Mouse (Mus musculus) neural tube, embryonic 14.5 days (tissue): ENCODE data around the gene Myo5a. TPM values are rescaled to one million over a fixed set of nuclear protein-coding genes. Genes with fewer than 3 reads are reported as not detected.

Experiments
- ATAC-seq: fragments of 200-750 bp; cut with Nextera tagmentation; 2 replicates; pipeline ENCODE4 v1.8.0; 2017; ENCODE audit warnings: low read depth, mild to moderate bottlenecking, moderate TSS enrichment, moderate library complexity
- H3K27ac ChIP-seq: fragments of 300-500 bp; sonication (generic); 2 replicates; pipeline ENCODE4 v1.5.1; 2014; ENCODE audit warnings: low read depth, mild to moderate bottlenecking, control low read depth, low read length, moderate library complexity, mixed read lengths
- H3K27me3 ChIP-seq: fragments of 300-500 bp; sonication (generic); 2 replicates; pipeline ENCODE4 v1.6.1; 2014; ENCODE audit warnings: low read length; ENCODE audit not compliant: control insufficient read depth, insufficient read depth
- H3K36me3 ChIP-seq: fragments of 300-500 bp; sonication (generic); 2 replicates; pipeline ENCODE4 v1.6.1; 2014; ENCODE audit warnings: low read length, mixed read lengths; ENCODE audit not compliant: control insufficient read depth, insufficient read depth
- H3K4me1 ChIP-seq: fragments of 300-500 bp; sonication (generic); 2 replicates; pipeline ENCODE4 v1.6.1; 2014; ENCODE audit warnings: low read length; ENCODE audit not compliant: control insufficient read depth, insufficient read depth
- H3K4me2 ChIP-seq: fragments of 300-500 bp; sonication (generic); 2 replicates; pipeline ENCODE4 v1.6.1; 2014; ENCODE audit warnings: mild to moderate bottlenecking, low read depth, low read length, control low read depth
- H3K4me3 ChIP-seq: fragments of 300-500 bp; sonication (generic); 2 replicates; pipeline ENCODE4 v1.5.1; 2014; ENCODE audit warnings: low read depth, low read length, control low read depth, mixed read lengths
- H3K9ac ChIP-seq: fragments of 300-500 bp; sonication (generic); replicated peaks from 2 replicates; pipeline ENCODE4 v1.6.1; 2014; ENCODE audit warnings: low read depth, mild to moderate bottlenecking, control low read depth, low read length, mixed read lengths
- H3K9me3 ChIP-seq: fragments of 300-500 bp; sonication (generic); 2 replicates; pipeline ENCODE4 v1.6.1; 2016; ENCODE audit warnings: low read length; ENCODE audit not compliant: control insufficient read depth
- WGBS: fragments of 180-500 bp; shearing (Covaris S2); extraction: QIAGEN DNeasy Blood & Tissue Kit; methylation state at CpG from one replicate; pipeline ENCODE4 v1.1.7; 2014; 5-methylcytosine and 5-hydroxymethylcytosine counted together
- polyA plus RNA-seq: library from polyadenylated mRNA; unstranded; fragments of >200 nt; fragmentation: Nextera tagmentation; extraction: Ambion mirVana; gene quantifications from 2 replicates; pipeline ENCODE4 v1.2.1, GENCODE M21; 2014

The Myo5a gene
- polyA plus RNA-seq, 1 experiment from 2014 or later, result 60.0 TPM

DNA sequence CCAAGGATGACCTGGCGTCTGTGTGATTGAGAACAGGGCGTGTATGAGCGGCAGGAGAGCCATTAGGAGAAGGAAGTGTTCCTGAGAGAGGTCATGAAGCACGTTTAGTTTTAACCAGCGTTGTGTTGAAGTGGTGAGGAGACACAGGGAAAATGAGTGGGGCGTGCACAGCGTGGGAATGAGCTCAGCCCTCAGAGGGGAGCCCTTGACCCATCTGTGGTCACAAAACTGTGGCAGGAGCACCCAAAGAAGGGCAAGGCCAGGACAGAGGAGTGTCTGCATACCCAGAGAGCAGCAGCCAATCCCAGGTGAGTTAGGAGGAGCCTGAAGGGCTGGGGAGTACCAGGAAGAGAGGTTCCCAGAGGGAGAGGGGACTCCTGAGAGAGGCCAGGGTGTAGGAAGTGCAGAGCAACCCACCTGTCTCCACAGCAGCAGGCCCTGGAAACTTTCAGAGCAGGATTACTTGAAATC is 163.5 kb downstream of the Myo5a start:
- Histone ChIP-seq H3K27me3 (0 out of 2 replicates have a peak, but pooled peaks cover 8% of the 10 kb centered on the region), H3K9me3 (no peaks in the 10 kb centered on the region)
- WGBS, result 30% methylated on average over 7 of the region's 7 CpGs

DNA sequence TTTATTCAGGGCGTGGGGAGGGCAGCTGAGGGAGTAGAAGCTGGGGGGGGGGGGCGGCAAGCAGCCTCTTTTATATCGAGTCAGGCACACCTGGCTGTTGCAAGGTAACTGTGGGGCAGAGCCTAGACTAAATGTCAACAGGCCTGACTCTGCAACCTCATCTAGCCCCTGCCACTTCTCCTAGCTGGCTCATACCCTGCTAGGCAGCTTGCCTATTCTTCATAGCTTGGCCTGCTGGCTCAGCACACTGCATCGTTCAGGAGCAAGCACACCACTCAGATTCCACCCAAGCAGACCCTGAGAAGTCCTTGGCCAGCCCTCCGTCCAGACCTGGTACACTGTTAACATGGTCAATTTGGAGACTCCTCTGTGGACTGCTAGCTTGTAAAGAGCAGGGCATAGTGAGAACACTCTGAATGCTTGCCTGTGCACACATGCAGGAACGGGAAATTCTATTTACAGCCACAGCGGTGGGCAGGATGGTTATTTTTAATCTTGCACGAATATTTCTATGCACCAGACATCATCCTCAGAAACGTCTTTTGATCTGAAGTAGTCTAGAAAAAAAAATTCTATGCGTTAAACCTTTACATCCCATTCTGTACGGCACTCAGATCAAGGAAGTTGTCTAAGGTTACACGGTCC is 164.3 kb downstream of the Myo5a start:
- Histone ChIP-seq H3K4me3 (no peak overlapping the region), H3K36me3 (no peaks in the 10 kb centered on the region), H3K27me3 (0 out of 2 replicates have a peak, but pooled peaks cover 8% of the 10 kb centered on the region), H3K27ac (no peak overlapping the region), H3K9me3 (no peaks in the 10 kb centered on the region), H3K4me1 (peaks cover 6% of the 10 kb centered on the region), H3K4me2 (no peak overlapping the region), H3K9ac (no peak overlapping the region)
- 81% methylated on average over 12 of the region's 12 CpGs for WGBS
- ATAC-seq, result no peak

More for the DNA sequence above, 163.5 kb downstream of the Myo5a start:
- Histone ChIP-seq H3K4me2 (no peak overlapping the region), H3K36me3 (no peaks in the 10 kb centered on the region), H3K27ac (no peak overlapping the region), H3K4me1 (peaks cover 6% of the 10 kb centered on the region), H3K4me3 (no peak overlapping the region), H3K9ac (no peak overlapping the region)
- no peak for ATAC-seq

DNA sequence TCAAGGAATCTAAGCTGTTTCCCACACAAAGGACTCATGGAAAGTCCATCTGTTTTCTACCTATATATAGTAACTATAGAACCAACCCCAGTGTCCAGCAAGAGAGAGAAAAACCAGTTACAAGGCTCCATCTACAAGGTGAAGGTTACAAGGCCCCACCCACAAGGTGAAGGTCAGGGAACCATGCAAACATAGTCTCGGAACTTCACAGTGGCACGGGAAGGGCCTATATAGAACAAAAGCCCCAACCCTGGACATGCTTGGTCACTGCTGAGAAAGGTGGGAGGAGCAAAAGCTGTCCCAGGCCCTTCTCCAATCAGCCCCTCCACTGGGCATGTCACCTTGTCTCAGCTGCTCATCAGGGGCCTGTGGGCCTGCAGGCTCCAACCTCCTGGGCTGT is 164.9 kb downstream of the Myo5a start:
- 64% methylated on average over 2 of the region's 2 CpGs for WGBS
- Histone ChIP-seq H3K27me3 (0 out of 2 replicates have a peak, but pooled peaks cover 8% of the 10 kb centered on the region), H3K36me3 (no peaks in the 10 kb centered on the region), H3K4me1 (peaks cover 6% of the 10 kb centered on the region), H3K4me2 (no peak overlapping the region), H3K4me3 (no peak overlapping the region), H3K27ac (no peak overlapping the region), H3K9ac (no peak overlapping the region), H3K9me3 (no peaks in the 10 kb centered on the region)
- ATAC-seq, result no peak

DNA sequence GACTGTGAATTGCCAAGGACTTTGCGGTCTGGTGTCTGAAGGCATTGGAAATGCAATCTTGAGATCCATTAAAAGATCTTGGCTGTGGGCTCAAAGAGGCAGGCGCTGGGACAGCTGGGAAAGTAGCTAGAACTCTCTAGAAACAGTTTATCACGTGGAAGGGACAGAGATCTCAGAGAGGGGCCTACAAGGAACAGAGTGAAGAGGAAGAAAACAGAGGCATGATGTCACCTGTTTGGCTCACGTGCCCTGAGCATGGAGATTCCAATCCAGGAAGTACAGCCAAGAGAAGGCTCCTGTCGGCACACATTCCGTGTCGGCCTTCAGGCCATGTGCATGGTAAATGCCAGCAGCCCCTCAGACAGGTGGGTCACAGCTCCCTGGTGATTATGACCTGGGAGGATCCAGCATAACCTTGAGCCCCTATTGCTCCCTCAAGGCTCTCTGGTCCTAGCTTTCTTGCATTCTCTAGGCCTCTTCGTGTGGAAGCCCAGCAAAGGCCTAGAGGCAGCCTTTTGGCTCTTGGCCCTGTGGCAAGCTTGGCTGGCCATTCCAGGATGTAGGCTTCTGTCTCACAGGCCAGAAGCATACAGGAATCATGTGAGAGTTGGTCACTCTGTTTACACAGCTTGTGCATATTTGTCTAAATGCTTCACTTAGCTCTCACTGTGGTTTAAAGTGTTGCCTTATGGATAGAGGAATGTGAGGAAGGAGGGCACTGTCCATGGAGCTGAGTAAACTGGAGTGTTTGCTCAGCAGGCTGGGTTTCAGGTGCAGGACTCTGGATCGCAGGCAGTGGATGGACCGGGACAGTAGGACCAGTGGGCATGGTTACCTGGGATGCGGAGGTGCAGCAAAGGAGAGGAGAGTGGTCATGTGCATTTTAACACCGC is 165.8 kb downstream of the Myo5a start:
- Histone ChIP-seq H3K4me3 (no peak overlapping the region), H3K4me1 (peaks cover 6% of the 10 kb centered on the region), H3K27me3 (0 out of 2 replicates have a peak, but pooled peaks cover 8% of the 10 kb centered on the region), H3K9me3 (no peaks in the 10 kb centered on the region), H3K9ac (no peak overlapping the region), H3K27ac (no peak overlapping the region), H3K36me3 (no peaks in the 10 kb centered on the region), H3K4me2 (no peak overlapping the region)
- no peak for ATAC-seq
- WGBS, result 89% methylated on average over 12 of the region's 12 CpGs

DNA sequence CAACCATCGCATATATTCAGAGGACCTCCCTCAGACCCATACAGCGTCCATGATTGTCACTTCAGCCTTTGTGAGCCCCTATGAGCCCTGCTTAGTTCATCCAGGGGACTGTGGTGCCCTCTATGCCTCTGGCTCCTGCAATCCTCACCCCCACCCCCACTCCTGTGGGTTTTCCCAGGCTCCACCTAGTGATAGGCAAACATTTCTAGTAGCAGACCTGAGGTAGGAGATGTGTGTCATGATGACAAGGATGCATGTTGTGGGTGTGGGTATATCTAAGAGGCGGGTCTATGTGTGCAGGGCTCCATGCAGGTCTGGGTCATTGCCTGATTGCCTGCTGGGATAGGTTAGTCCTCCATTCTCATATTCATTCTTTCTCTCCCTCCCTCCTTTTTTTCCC is 167.4 kb downstream of the Myo5a start:
- Histone ChIP-seq H3K4me3 (no peak overlapping the region), H3K9ac (no peak overlapping the region), H3K36me3 (no peaks in the 10 kb centered on the region), H3K27ac (no peak overlapping the region), H3K4me1 (no peaks in the 10 kb centered on the region), H3K4me2 (no peak overlapping the region), H3K27me3 (0 out of 2 replicates have a peak, but pooled peaks cover 1% of the 10 kb centered on the region), H3K9me3 (no peaks in the 10 kb centered on the region)
- ATAC-seq, result no peak
- WGBS, result 91% methylated on average over 3 of the region's 3 CpGs

DNA sequence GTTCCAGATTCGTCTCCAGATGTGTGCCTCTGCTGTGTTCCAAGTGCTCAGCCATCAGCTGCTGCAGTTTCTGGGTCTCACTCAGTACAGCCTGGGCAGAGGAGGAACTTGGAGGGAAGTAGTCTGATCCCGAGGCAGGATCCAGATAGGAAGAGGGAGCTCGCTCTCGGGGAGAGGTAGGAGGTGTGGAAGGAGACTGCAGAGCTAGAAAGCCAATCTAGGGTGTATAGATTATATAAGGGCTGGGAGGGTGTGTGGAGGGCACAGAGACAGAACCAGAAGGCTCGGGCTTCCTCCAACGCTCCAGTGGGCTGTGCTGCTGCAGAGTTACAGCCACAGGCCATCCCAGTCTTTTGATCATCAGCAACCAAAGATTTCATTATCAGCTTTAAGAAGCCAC is 172.2 kb downstream of the Myo5a start:
- no peak overlapping the region for H3K4me3 ChIP-seq
- no peaks in the 10 kb centered on the region for H3K4me1 ChIP-seq
- ATAC-seq, result no peak

DNA sequence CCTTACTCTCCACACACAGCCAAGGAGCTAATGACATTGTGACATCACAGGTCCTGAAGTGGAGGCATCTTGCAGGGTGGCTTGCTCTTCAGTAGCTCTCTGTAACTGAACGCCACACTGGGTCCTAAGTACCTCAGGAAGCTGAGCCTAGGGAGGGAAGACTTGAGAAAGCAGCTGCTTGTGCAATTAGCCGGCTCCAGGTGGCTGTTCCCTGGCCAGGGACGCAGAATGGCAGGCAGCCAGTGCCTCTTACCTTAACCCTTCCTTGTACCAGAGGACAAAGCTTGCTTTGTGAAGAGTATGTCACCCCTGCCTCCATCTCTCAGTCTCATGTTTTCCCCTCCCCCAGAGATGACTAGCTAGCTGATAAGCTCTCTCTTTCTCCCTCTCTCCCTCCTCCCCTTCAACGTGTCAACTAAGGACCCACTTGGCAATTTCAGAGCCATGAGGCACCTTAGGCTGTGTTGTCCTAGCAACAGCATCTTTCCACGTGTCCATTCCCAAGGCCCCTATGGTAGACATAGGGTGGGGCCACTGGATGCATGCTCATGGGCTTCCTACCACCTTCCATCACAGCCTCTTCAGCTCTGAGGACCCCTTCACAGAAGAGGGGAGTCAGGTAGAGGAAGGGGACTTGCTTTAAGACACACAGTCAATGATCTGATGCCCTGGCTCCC is 173.1 kb downstream of the Myo5a start:
- peak; percentile 38; the same call in 1 of the 2 replicates for ATAC-seq
- WGBS, result 21% methylated on average over 5 of the region's 5 CpGs
- Histone ChIP-seq H3K9ac (no peak overlapping the region), H3K27me3 (no peaks in the 10 kb centered on the region), H3K27ac (no peak overlapping the region), H3K9me3 (no peaks in the 10 kb centered on the region), H3K4me1 (no peaks in the 10 kb centered on the region), H3K4me2 (no peak overlapping the region), H3K36me3 (no peaks in the 10 kb centered on the region), H3K4me3 (no peak overlapping the region)

More for the DNA sequence above, 172.2 kb downstream of the Myo5a start:
- Histone ChIP-seq H3K27ac (no peak overlapping the region), H3K9ac (no peak overlapping the region), H3K4me2 (no peak overlapping the region), H3K36me3 (no peaks in the 10 kb centered on the region), H3K9me3 (no peaks in the 10 kb centered on the region), H3K27me3 (no peaks in the 10 kb centered on the region)
- WGBS, result 83% methylated on average over 6 of the region's 6 CpGs

DNA sequence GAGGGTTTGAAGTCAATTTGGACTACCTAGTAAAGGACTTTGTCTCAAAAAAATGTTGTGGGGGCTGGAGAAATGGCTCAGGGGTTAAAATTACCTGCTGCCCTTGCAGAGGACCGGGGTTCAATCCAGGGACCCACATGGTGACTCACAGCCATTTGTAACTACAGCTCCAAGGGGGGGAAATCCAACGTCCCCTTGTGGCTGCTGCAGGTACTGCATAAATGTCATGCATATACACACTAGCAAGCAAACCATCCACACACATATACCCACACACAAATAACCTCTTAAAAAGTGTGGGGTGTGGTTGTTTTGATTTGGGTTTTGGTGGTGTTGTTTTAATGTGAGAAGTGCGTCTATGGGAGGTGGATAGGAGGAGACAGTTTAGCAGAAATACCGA is 173.7 kb downstream of the Myo5a start:
- H3K9me3 ChIP-seq, result no peaks in the 10 kb centered on the region
- H3K4me3 ChIP-seq, result no peak overlapping the region
- H3K4me2 ChIP-seq, result no peak overlapping the region
- ATAC-seq, result no peak
- no peak overlapping the region for H3K9ac ChIP-seq
- 85% methylated on average over 4 of the region's 4 CpGs for WGBS
- H3K36me3 ChIP-seq, result no peaks in the 10 kb centered on the region
- no peak overlapping the region for H3K27ac ChIP-seq
- H3K27me3 ChIP-seq, result no peaks in the 10 kb centered on the region
- no peaks in the 10 kb centered on the region for H3K4me1 ChIP-seq
